Mouse (Mus musculus): Measurements from ENCODE around the gene Six3. TPM values are rescaled to one million over a fixed set of nuclear protein-coding genes. Genes with fewer than 3 reads are reported as not detected.

Six3 gene
- polyA plus RNA-seq, 1 experiment: not detected

GRCm38 (mm10) chr17:85584573-85584972 lies 28.8 kb upstream of the Six3 start:
- Histone ChIP-seq H3K27ac (ENCODE audit: control insufficient read depth, insufficient read depth, low read depth, low read length) (no peak overlapping the region), H3K27me3 (ENCODE audit: control insufficient read depth, insufficient read depth, low read length) (no peaks in the 10 kb centered on the region), H3K36me3 (ENCODE audit: control insufficient read depth, insufficient read depth, low read length) (no peaks in the 10 kb centered on the region), H3K4me3 (ENCODE audit: control insufficient read depth, low read depth, low read length) (no peak overlapping the region), H3K4me1 (ENCODE audit: control insufficient read depth, insufficient read depth, low read length) (no peaks in the 10 kb centered on the region)
- no peak for TF ChIP-seq CTCF (IDR thresholded peaks at IDR 0.05; ENCODE audit: control insufficient read depth, insufficient read depth, insufficient replicate concordance, low read depth, low read length)
- no peak for TF ChIP-seq POLR2A (IDR thresholded peaks at IDR 0.05; ENCODE audit: control insufficient read depth, low read depth, low read length)

GRCm38 (mm10) chr17:85585779-85586178 lies 27.6 kb upstream of the Six3 start:
- Histone ChIP-seq H3K27me3 (ENCODE audit: control insufficient read depth, insufficient read depth, low read length) (no peaks in the 10 kb centered on the region), H3K4me3 (ENCODE audit: control insufficient read depth, low read depth, low read length) (no peak overlapping the region), H3K27ac (ENCODE audit: control insufficient read depth, insufficient read depth, low read depth, low read length) (no peak overlapping the region), H3K36me3 (ENCODE audit: control insufficient read depth, insufficient read depth, low read length) (no peaks in the 10 kb centered on the region), H3K4me1 (ENCODE audit: control insufficient read depth, insufficient read depth, low read length) (no peaks in the 10 kb centered on the region)
- TF ChIP-seq POLR2A (IDR thresholded peaks at IDR 0.05; ENCODE audit: control insufficient read depth, low read depth, low read length): no peak
- no peak for TF ChIP-seq CTCF (IDR thresholded peaks at IDR 0.05; ENCODE audit: control insufficient read depth, insufficient read depth, insufficient replicate concordance, low read depth, low read length)

GRCm38 (mm10) chr17:85591976-85592375 lies 21.4 kb upstream of the Six3 start:
- Histone ChIP-seq H3K4me3 (ENCODE audit: control insufficient read depth, low read depth, low read length) (no peak overlapping the region), H3K36me3 (ENCODE audit: control insufficient read depth, insufficient read depth, low read length) (no peaks in the 10 kb centered on the region), H3K27ac (ENCODE audit: control insufficient read depth, insufficient read depth, low read depth, low read length) (no peak overlapping the region), H3K27me3 (ENCODE audit: control insufficient read depth, insufficient read depth, low read length) (no peaks in the 10 kb centered on the region), H3K4me1 (ENCODE audit: control insufficient read depth, insufficient read depth, low read length) (peaks cover 12% of the 10 kb centered on the region)
- TF ChIP-seq CTCF (IDR thresholded peaks at IDR 0.05; ENCODE audit: control insufficient read depth, insufficient read depth, insufficient replicate concordance, low read depth, low read length) (no peak), POLR2A (IDR thresholded peaks at IDR 0.05; ENCODE audit: control insufficient read depth, low read depth, low read length) (no peak)

GRCm38 (mm10) chr17:85595853-85596252 lies 17.6 kb upstream of the Six3 start:
- no peak overlapping the region for H3K27ac ChIP-seq (ENCODE audit: control insufficient read depth, insufficient read depth, low read depth, low read length)
- H3K36me3 ChIP-seq (ENCODE audit: control insufficient read depth, insufficient read depth, low read length): no peaks in the 10 kb centered on the region
- TF ChIP-seq POLR2A (IDR thresholded peaks at IDR 0.05; ENCODE audit: control insufficient read depth, low read depth, low read length) (peak; percentile 84; the same call in 1 of the 2 replicates), CTCF (IDR thresholded peaks at IDR 0.05; ENCODE audit: control insufficient read depth, insufficient read depth, insufficient replicate concordance, low read depth, low read length) (no peak)
- peaks cover 12% of the 10 kb centered on the region for H3K4me1 ChIP-seq (ENCODE audit: control insufficient read depth, insufficient read depth, low read length)
- no peaks in the 10 kb centered on the region for H3K27me3 ChIP-seq (ENCODE audit: control insufficient read depth, insufficient read depth, low read length)
- peak overlapping the region; percentile 73 for H3K4me3 ChIP-seq (ENCODE audit: control insufficient read depth, low read depth, low read length)

- Histone ChIP-seq H3K36me3 (ENCODE audit: control insufficient read depth, insufficient read depth, low read length) (no peaks in the 10 kb centered on the region), H3K4me3 (ENCODE audit: control insufficient read depth, low read depth, low read length) (peak overlapping the region; percentile 73), H3K27ac (ENCODE audit: control insufficient read depth, insufficient read depth, low read depth, low read length) (no peak overlapping the region), H3K4me1 (ENCODE audit: control insufficient read depth, insufficient read depth, low read length) (peaks cover 12% of the 10 kb centered on the region), H3K27me3 (ENCODE audit: control insufficient read depth, insufficient read depth, low read length) (no peaks in the 10 kb centered on the region)
- TF ChIP-seq CTCF (IDR thresholded peaks at IDR 0.05; ENCODE audit: control insufficient read depth, insufficient read depth, insufficient replicate concordance, low read depth, low read length): no peak
Observed at GRCm38 (mm10) chr17:85596341-85596890, 17.0 kb upstream of the Six3 start.

- Histone ChIP-seq H3K27me3 (ENCODE audit: control insufficient read depth, insufficient read depth, low read length) (no peaks in the 10 kb centered on the region), H3K27ac (ENCODE audit: control insufficient read depth, insufficient read depth, low read depth, low read length) (no peak overlapping the region), H3K36me3 (ENCODE audit: control insufficient read depth, insufficient read depth, low read length) (no peaks in the 10 kb centered on the region), H3K4me1 (ENCODE audit: control insufficient read depth, insufficient read depth, low read length) (peaks cover 12% of the 10 kb centered on the region), H3K4me3 (ENCODE audit: control insufficient read depth, low read depth, low read length) (no peak overlapping the region)
- TF ChIP-seq CTCF (IDR thresholded peaks at IDR 0.05; ENCODE audit: control insufficient read depth, insufficient read depth, insufficient replicate concordance, low read depth, low read length) (no peak), POLR2A (IDR thresholded peaks at IDR 0.05; ENCODE audit: control insufficient read depth, low read depth, low read length) (no peak)
Observed at GRCm38 (mm10) chr17:85599520-85599919, 13.9 kb upstream of the Six3 start.

GRCm38 (mm10) chr17:85606463-85606862 lies 6.9 kb upstream of the Six3 start:
- peaks cover 5% of the 10 kb centered on the region for H3K27me3 ChIP-seq (ENCODE audit: control insufficient read depth, insufficient read depth, low read length)
- no peak overlapping the region for H3K4me3 ChIP-seq (ENCODE audit: control insufficient read depth, low read depth, low read length)
- no peak overlapping the region for H3K27ac ChIP-seq (ENCODE audit: control insufficient read depth, insufficient read depth, low read depth, low read length)
- peaks cover 8% of the 10 kb centered on the region; the same call in 1 of the 2 replicates for H3K4me1 ChIP-seq (ENCODE audit: control insufficient read depth, insufficient read depth, low read length)
- no peaks in the 10 kb centered on the region for H3K36me3 ChIP-seq (ENCODE audit: control insufficient read depth, insufficient read depth, low read length)
- TF ChIP-seq POLR2A (IDR thresholded peaks at IDR 0.05; ENCODE audit: control insufficient read depth, low read depth, low read length): no peak

All from testis, adult 2 months (tissue).